Mouse (Mus musculus) megakaryocyte, embryonic 14.5 days (primary cell): Measurements from ENCODE around the gene Stim1. TPM values are rescaled to one million over a fixed set of nuclear protein-coding genes. Genes with fewer than 3 reads are reported as not detected.

Experiments
- H3K27me3 ChIP-seq: replicated peaks from 2 replicates; pipeline ENCODE3; 2012; ENCODE audit warnings: inconsistent platforms
- H3K36me3 ChIP-seq: replicated peaks from 2 replicates; pipeline ENCODE3; 2012; ENCODE audit warnings: low read length, inconsistent platforms, mixed read lengths
- H3K4me1 ChIP-seq: 2 replicates; pipeline ENCODE4 v1.6.1; 2012; ENCODE audit warnings: inconsistent platforms
- H3K4me3 ChIP-seq: replicated peaks from 2 replicates; pipeline ENCODE3; 2012; ENCODE audit warnings: moderate library complexity, mild to moderate bottlenecking, inconsistent platforms
- H3K9me3 ChIP-seq: 2 replicates; pipeline ENCODE4 v1.6.1; 2012; ENCODE audit warnings: inconsistent platforms
- FLI1 ChIP-seq: IDR thresholded peaks from 2 replicates; pipeline ENCODE4 v1.6.1; 2012; ENCODE audit warnings: low read length, inconsistent platforms, mixed read lengths
- GATA1 ChIP-seq: IDR thresholded peaks from 3 replicates; pipeline ENCODE4 v1.6.1; 2012; ENCODE audit warnings: mixed read lengths, low read length, inconsistent platforms, borderline replicate concordance
- polyA plus RNA-seq: library from polyadenylated mRNA; stranded (reverse); fragments of >175 nt; gene quantifications from 2 replicates; pipeline ENCODE4 v1.2.3, GENCODE M21; 2012; ENCODE audit warnings: low replicate concordance; ENCODE audit not compliant: insufficient read depth

Stim1 gene
- polyA plus RNA-seq, 1 experiment: 106 TPM

- Histone ChIP-seq H3K27me3 (no peaks in the 10 kb centered on the region), H3K36me3 (peaks cover 93% of the 10 kb centered on the region), H3K4me3 (no peak overlapping the region), H3K9me3 (no peaks in the 10 kb centered on the region), H3K4me1 (no peaks in the 10 kb centered on the region)
- no peak for TF ChIP-seq GATA1
- no peak for TF ChIP-seq FLI1
Observed at GRCm38 (mm10) chr7:102458618-102459380, 191.2 kb downstream of the Stim1 start.

GRCm38 (mm10) chr7:102467566-102467965, 200.0 kb downstream of the Stim1 start:
- H3K9me3 ChIP-seq: no peaks in the 10 kb centered on the region
- no peaks in the 10 kb centered on the region for H3K27me3 ChIP-seq
- peaks cover 78% of the 10 kb centered on the region for H3K36me3 ChIP-seq
- no peak overlapping the region for H3K4me3 ChIP-seq
- TF ChIP-seq FLI1 (no peak), GATA1 (no peak)
- H3K4me1 ChIP-seq: no peaks in the 10 kb centered on the region

GRCm38 (mm10) chr7:102472675-102473074, 205.1 kb downstream of the Stim1 start:
- TF ChIP-seq FLI1 (no peak), GATA1 (no peak)
- peaks cover 41% of the 10 kb centered on the region for H3K36me3 ChIP-seq
- peaks cover 5% of the 10 kb centered on the region for H3K4me1 ChIP-seq
- no peaks in the 10 kb centered on the region for H3K9me3 ChIP-seq
- no peaks in the 10 kb centered on the region for H3K27me3 ChIP-seq
- H3K4me3 ChIP-seq: no peak overlapping the region

- Histone ChIP-seq H3K27me3 (no peaks in the 10 kb centered on the region), H3K36me3 (peaks cover 12% of the 10 kb centered on the region), H3K9me3 (no peaks in the 10 kb centered on the region), H3K4me3 (no peak overlapping the region), H3K4me1 (peaks cover 36% of the 10 kb centered on the region)
- no peak for TF ChIP-seq GATA1
- no peak for TF ChIP-seq FLI1
Observed at GRCm38 (mm10) chr7:102476601-102477000, 209.0 kb downstream of the Stim1 start.

- Histone ChIP-seq H3K9me3 (no peaks in the 10 kb centered on the region), H3K4me3 (no peak overlapping the region)
Observed at GRCm38 (mm10) chr7:102477377-102477776, 209.8 kb downstream of the Stim1 start.

GRCm38 (mm10) chr7:102478425-102478824, 210.8 kb downstream of the Stim1 start:
- Histone ChIP-seq H3K27me3 (no peaks in the 10 kb centered on the region), H3K4me3 (no peak overlapping the region), H3K9me3 (no peaks in the 10 kb centered on the region), H3K4me1 (peaks cover 52% of the 10 kb centered on the region), H3K36me3 (peaks cover 12% of the 10 kb centered on the region)
- TF ChIP-seq FLI1: no peak
- TF ChIP-seq GATA1: no peak

More at GRCm38 (mm10) chr7:102477377-102477776, 209.8 kb downstream of the Stim1 start:
- TF ChIP-seq GATA1 (no peak), FLI1 (no peak)
- H3K27me3 ChIP-seq: no peaks in the 10 kb centered on the region
- H3K4me1 ChIP-seq: peaks cover 41% of the 10 kb centered on the region
- H3K36me3 ChIP-seq: peaks cover 12% of the 10 kb centered on the region

- Histone ChIP-seq H3K4me1 (peaks cover 57% of the 10 kb centered on the region), H3K36me3 (peaks cover 12% of the 10 kb centered on the region), H3K9me3 (no peaks in the 10 kb centered on the region), H3K27me3 (no peaks in the 10 kb centered on the region), H3K4me3 (no peak overlapping the region)
- no peak for TF ChIP-seq FLI1
- TF ChIP-seq GATA1: no peak
Observed at GRCm38 (mm10) chr7:102478926-102479325, 211.3 kb downstream of the Stim1 start.

GRCm38 (mm10) chr7:102479368-102480078, 211.9 kb downstream of the Stim1 start:
- Histone ChIP-seq H3K27me3 (no peaks in the 10 kb centered on the region), H3K9me3 (no peaks in the 10 kb centered on the region), H3K4me3 (no peak overlapping the region), H3K36me3 (peaks cover 12% of the 10 kb centered on the region), H3K4me1 (peaks cover 63% of the 10 kb centered on the region)
- TF ChIP-seq GATA1: no peak
- TF ChIP-seq FLI1: no peak

- H3K27me3 ChIP-seq: no peaks in the 10 kb centered on the region
- no peaks in the 10 kb centered on the region for H3K9me3 ChIP-seq
- peak overlapping the region; percentile 5 for H3K4me3 ChIP-seq
- peaks cover 12% of the 10 kb centered on the region for H3K36me3 ChIP-seq
- peaks cover 76% of the 10 kb centered on the region for H3K4me1 ChIP-seq
- TF ChIP-seq GATA1: no peak
- no peak for TF ChIP-seq FLI1
Observed at GRCm38 (mm10) chr7:102480821-102481220, 213.2 kb downstream of the Stim1 start.

GRCm38 (mm10) chr7:102481579-102481978, 214.0 kb downstream of the Stim1 start, which contains the start of gene Olfr543:
Olfr543 (minus strand) TSS chr7:102481679.
- H3K36me3 ChIP-seq: peaks cover 12% of the 10 kb centered on the region
- H3K9me3 ChIP-seq: no peaks in the 10 kb centered on the region
- TF ChIP-seq GATA1 (no peak), FLI1 (no peak)

More at GRCm38 (mm10) chr7:102481579-102481978, 214.0 kb downstream of the Stim1 start, which contains the start of gene Olfr543:
- Histone ChIP-seq H3K27me3 (no peaks in the 10 kb centered on the region), H3K4me3 (peak within 1 kb of the TSS; percentile 5), H3K4me1 (peaks cover 83% of the 10 kb centered on the region)
